Mouse (Mus musculus) right cerebral cortex, postnatal 14 days (tissue): Measurements from ENCODE around the gene Scgb1b11.
"Not testable (repeated sequence)": the region's sequence is repeated elsewhere in the genome, so short reads cannot be mapped to it uniquely, and the experiment has no call there.

Experiments
- DNase-seq: peaks from one replicate; pipeline ENCODE4 v3.0.0; 2022

Scgb1b11 gene

GRCm38 (mm10) chr7:32222540-32222939, at the start of gene Scgb1b11:
Gene Scgb1b11, plus strand, starts transcription at chr7:32222840.
- DNase-seq, result not testable (repeated sequence)

GRCm38 (mm10) chr7:32211045-32211444, 11.6 kb upstream of the Scgb1b11 start, which contains the start of gene Scgb2b11:
Gene Scgb2b11, minus strand, starts transcription at chr7:32211145.
- not testable (repeated sequence) for DNase-seq
